Mouse (Mus musculus) hindbrain, embryonic 13.5 days (tissue): ENCODE measurements around the gene Plxna1. TPM values are rescaled to one million over a fixed set of nuclear protein-coding genes. Genes with fewer than 3 reads are reported as not detected.

ENCODE experiments used
- ATAC-seq: fragments of 200-750 bp; cut with Nextera tagmentation; 2 replicates; pipeline ENCODE4 v1.8.0; 2017; ENCODE audit warnings: moderate TSS enrichment; ENCODE audit not compliant: low FRiP score
- H3K27ac ChIP-seq: fragments of 300-500 bp; sonication (generic); 2 replicates; pipeline ENCODE4 v1.5.1; 2015; ENCODE audit warnings: inconsistent platforms, mild to moderate bottlenecking, moderate library complexity
- H3K27me3 ChIP-seq: fragments of 300-500 bp; sonication (generic); 2 replicates; pipeline ENCODE4 v1.6.1; 2015; ENCODE audit warnings: mild to moderate bottlenecking, inconsistent platforms
- H3K36me3 ChIP-seq: fragments of 300-500 bp; sonication (generic); 2 replicates; pipeline ENCODE4 v1.6.1; 2015; ENCODE audit warnings: mild to moderate bottlenecking, inconsistent platforms
- H3K4me1 ChIP-seq: fragments of 300-500 bp; sonication (generic); replicated peaks from 2 replicates; pipeline ENCODE4 v1.6.1; 2015; ENCODE audit warnings: inconsistent platforms
- H3K4me2 ChIP-seq: fragments of 300-500 bp; sonication (generic); 2 replicates; pipeline ENCODE4 v1.6.1; 2015; ENCODE audit warnings: inconsistent platforms, mild to moderate bottlenecking, moderate library complexity
- H3K4me3 ChIP-seq: fragments of 300-500 bp; sonication (generic); 2 replicates; pipeline ENCODE4 v1.5.1; 2015; ENCODE audit warnings: mild to moderate bottlenecking, inconsistent platforms
- H3K9ac ChIP-seq: fragments of 300-500 bp; sonication (generic); 2 replicates; pipeline ENCODE4 v1.6.1; 2015; ENCODE audit warnings: mild to moderate bottlenecking, inconsistent platforms
- H3K9me3 ChIP-seq: fragments of 300-500 bp; sonication (generic); 2 replicates; pipeline ENCODE4 v1.6.1; 2016; ENCODE audit warnings: inconsistent platforms
- WGBS: fragments of 180-500 bp; shearing (Covaris S2); methylation state at CpG from one replicate; pipeline ENCODE4 v1.1.7; 2015; 5-methylcytosine and 5-hydroxymethylcytosine counted together
- polyA plus RNA-seq: library from polyadenylated mRNA; unstranded; fragments of >200 nt; fragmentation: Nextera tagmentation; extraction: Ambion mirVana; gene quantifications from 2 replicates; pipeline ENCODE4 v1.2.1, GENCODE M21; 2015

Gene Plxna1
- polyA plus RNA-seq, 1 experiment from 2014 or later = 44.9 TPM

DNA sequence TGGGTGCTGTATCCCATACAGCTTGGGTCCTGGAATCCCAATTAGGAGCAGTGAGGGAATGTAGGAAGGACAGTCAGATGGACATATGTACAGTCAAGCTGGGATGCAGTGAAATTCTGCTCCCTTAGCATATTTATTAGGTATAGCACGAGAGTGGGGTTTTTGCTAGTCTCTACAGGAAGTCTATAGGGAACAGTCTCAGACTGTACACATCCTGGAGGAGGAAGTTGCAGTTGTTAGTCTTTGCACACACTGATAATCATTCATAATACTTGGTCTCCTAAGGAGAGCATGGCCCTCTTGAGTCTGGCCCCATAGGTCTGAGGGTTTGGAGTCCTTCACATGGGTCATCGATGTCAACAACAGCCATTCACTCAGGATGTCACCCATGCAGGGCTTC is 50.9 kb downstream of the Plxna1 start:
- Histone ChIP-seq H3K9ac (no peak overlapping the region), H3K9me3 (0 out of 2 replicates have a peak, but pooled peaks cover 4% of the 10 kb centered on the region), H3K27me3 (no peaks in the 10 kb centered on the region), H3K27ac (no peak overlapping the region), H3K36me3 (peaks cover 8% of the 10 kb centered on the region), H3K4me2 (no peak overlapping the region), H3K4me1 (peaks cover 20% of the 10 kb centered on the region), H3K4me3 (no peak overlapping the region)
- 79% methylated on average over 2 of the region's 2 CpGs for WGBS
- ATAC-seq = no peak

DNA sequence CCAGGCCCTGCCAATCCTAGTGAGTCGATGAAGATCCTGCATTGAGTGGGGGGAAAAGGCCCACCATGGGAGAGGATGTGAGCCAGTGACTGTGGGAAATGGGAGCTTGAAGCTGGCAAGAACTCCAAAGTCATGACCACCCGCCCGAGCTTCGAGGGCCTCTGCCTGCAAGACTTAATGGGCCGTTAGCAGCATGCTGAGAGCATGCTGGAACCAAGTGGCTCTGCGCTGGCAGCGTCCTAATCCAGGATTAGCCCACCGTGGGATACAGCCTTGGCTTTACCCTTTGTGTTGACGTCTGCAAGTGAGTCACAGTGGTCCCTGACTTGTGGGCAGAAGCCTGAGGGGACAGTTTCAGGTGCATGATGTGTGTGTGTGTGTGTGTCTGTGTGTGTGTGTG is 52.2 kb downstream of the Plxna1 start:
- no peak for ATAC-seq
- Histone ChIP-seq H3K9me3 (0 out of 2 replicates have a peak, but pooled peaks cover 8% of the 10 kb centered on the region), H3K4me1 (peaks cover 20% of the 10 kb centered on the region), H3K4me3 (no peak overlapping the region), H3K9ac (no peak overlapping the region), H3K4me2 (no peak overlapping the region), H3K27me3 (no peaks in the 10 kb centered on the region), H3K36me3 (no peaks in the 10 kb centered on the region), H3K27ac (no peak overlapping the region)
- 49% methylated on average over 9 of the region's 9 CpGs for WGBS

DNA sequence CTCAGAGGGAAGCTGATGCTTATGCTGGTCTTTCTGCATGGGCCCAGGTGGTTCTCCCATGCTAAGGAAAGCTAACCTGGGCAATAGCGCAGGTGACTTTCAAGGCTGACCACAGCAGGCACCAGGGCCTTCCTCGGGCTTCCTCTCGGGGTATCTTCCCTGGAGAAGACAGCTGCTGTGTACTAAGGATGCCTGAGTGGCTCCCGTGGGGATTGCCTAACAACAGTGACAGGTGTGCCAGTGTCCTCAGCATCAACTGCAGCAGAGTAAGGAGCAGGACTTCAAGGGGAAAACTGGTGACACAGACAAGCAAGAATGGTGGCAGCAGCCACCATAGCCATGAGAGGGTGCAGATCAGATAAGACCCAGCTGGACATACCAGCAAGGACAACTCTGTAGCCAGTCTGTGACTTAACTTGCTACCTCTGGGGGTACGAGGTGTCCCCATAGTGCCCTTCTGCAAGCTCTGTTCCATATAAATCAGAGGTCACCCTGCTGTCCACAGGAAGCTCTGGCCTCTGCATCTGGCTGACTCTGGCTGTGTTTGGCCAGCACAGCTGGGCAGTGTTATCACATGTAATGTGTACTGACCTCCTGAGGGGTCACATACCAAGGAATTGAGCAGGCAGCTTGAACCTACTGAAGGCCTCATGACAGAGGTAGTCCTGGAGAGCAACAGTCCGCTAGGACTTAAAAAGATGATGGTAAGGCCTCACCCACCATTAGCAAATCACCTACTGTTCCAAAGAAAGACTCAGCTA is 54.0 kb downstream of the Plxna1 start:
- H3K27ac ChIP-seq = no peak overlapping the region
- H3K9ac ChIP-seq = no peak overlapping the region
- H3K9me3 ChIP-seq = 0 out of 2 replicates have a peak, but pooled peaks cover 8% of the 10 kb centered on the region
- no peak for ATAC-seq
- peaks cover 26% of the 10 kb centered on the region for H3K4me1 ChIP-seq
- no peak overlapping the region for H3K4me2 ChIP-seq
- WGBS = 78% methylated on average over 6 of the region's 6 CpGs
- H3K4me3 ChIP-seq = no peak overlapping the region
- H3K27me3 ChIP-seq = no peaks in the 10 kb centered on the region
- no peaks in the 10 kb centered on the region for H3K36me3 ChIP-seq

DNA sequence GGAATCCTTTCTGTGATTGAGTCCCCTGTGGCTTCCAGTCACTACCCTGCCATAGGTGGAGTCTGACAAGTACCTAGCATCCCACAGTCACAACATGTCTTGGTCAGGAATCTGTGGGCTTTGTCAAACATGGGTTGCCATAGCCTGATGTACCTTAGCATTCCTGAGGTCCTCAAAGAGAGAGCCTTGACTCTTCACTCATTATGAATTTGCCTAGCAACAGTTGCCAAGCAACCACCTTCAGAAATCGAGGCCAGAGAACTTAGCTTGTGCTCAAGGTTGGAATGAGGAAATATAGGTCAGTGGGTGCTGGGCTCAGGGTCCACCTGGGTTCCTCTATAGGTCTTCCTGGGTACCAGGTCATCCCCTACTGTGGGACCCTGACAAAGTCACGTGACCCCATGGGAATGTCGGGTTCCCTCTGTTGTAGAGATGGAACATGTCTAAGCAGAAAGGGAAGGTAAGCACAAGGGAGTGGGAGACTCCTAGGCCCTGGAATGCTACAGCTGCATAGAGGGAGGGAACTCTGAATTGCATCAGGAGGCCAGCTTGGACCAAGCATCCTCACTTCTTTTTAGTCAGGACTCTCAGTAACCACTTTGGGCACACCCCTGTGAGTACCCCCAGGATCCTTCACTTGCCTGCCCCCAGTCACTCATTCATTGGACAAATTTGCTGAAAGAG is 57.9 kb downstream of the Plxna1 start:
- H3K27me3 ChIP-seq = 0 out of 2 replicates have a peak, but pooled peaks cover 2% of the 10 kb centered on the region
- H3K4me3 ChIP-seq = no peak overlapping the region
- no peak overlapping the region for H3K27ac ChIP-seq
- H3K4me2 ChIP-seq = no peak overlapping the region
- no peaks in the 10 kb centered on the region for H3K36me3 ChIP-seq
- 68% methylated on average over 3 of the region's 3 CpGs for WGBS
- no peak overlapping the region for H3K9ac ChIP-seq
- 0 out of 2 replicates have a peak, but pooled peaks cover 8% of the 10 kb centered on the region for H3K9me3 ChIP-seq
- peaks cover 11% of the 10 kb centered on the region for H3K4me1 ChIP-seq
- peak; percentile 37; the same call in 1 of the 2 replicates for ATAC-seq

DNA sequence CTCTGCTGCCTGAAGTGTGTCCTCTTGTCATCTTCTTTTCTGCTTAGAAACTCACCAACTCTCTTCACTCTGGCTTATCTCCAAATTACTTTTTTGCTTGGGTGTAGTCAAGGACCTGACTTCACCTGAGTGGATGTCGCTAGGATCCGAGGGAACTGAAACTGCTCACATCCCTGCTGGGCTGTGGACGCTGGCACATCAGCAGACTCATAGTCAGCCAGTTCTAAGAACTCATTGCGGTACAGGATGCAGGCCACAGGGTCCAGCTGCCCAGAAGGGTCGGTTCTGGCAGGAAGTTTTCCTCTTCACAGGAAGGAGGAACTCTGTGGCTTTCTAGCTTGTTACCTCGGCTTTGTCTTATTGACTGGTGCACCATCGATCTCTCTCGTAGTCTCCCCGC is 62.6 kb downstream of the Plxna1 start:
- Histone ChIP-seq H3K9ac (no peak overlapping the region), H3K27me3 (0 out of 2 replicates have a peak, but pooled peaks cover 2% of the 10 kb centered on the region), H3K4me1 (peaks cover 9% of the 10 kb centered on the region), H3K4me3 (no peak overlapping the region), H3K9me3 (no peaks in the 10 kb centered on the region), H3K4me2 (no peak overlapping the region), H3K36me3 (no peaks in the 10 kb centered on the region), H3K27ac (no peak overlapping the region)
- WGBS = 80% methylated on average over 9 of the region's 9 CpGs
- no peak for ATAC-seq

DNA sequence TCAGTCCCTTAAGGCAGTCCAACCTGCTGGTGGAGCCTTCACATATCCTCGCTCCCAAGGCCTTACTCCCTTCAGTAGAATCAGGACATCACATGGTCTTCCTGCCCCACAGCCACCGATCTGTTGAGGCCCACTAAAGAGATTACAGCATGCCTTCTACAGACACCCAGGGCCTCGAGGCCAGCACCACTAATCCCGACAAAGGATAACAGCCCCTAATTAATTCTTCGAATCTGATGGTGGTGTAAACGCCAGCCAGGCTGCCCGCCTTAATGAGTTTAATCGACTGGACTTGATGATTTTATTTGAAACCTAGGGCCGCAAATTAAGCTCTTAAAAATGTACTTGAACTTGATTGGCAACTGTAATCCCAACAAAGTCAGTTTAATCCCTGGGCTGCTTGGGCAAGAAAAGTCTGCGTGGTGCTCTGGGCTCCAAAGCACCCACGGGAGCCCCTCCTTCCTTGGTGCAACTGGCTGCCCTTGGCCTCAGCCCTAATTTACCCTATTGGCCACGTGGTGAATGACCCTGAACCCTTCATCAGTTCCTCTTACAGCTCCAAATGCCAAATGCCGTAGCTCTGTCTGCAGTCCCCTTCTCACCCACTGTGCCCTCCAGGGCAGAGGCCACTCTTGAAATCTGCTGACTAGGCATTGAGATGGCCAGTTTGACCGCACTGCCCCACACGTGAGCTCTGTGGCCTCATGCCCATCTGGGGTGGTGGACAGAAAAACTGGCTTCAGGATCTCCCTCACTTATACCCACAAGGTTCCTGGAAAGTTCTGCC is 65.3 kb downstream of the Plxna1 start:
- no peak overlapping the region for H3K9ac ChIP-seq
- H3K27ac ChIP-seq = no peak overlapping the region
- 0 out of 2 replicates have a peak, but pooled peaks cover under 1% of the 10 kb centered on the region for H3K4me1 ChIP-seq
- H3K4me2 ChIP-seq = no peak overlapping the region
- WGBS = 65% methylated on average over 15 of the region's 15 CpGs
- 0 out of 2 replicates have a peak, but pooled peaks cover 2% of the 10 kb centered on the region for H3K27me3 ChIP-seq
- no peaks in the 10 kb centered on the region for H3K9me3 ChIP-seq
- no peak overlapping the region for H3K4me3 ChIP-seq
- ATAC-seq = no peak
- H3K36me3 ChIP-seq = no peaks in the 10 kb centered on the region

DNA sequence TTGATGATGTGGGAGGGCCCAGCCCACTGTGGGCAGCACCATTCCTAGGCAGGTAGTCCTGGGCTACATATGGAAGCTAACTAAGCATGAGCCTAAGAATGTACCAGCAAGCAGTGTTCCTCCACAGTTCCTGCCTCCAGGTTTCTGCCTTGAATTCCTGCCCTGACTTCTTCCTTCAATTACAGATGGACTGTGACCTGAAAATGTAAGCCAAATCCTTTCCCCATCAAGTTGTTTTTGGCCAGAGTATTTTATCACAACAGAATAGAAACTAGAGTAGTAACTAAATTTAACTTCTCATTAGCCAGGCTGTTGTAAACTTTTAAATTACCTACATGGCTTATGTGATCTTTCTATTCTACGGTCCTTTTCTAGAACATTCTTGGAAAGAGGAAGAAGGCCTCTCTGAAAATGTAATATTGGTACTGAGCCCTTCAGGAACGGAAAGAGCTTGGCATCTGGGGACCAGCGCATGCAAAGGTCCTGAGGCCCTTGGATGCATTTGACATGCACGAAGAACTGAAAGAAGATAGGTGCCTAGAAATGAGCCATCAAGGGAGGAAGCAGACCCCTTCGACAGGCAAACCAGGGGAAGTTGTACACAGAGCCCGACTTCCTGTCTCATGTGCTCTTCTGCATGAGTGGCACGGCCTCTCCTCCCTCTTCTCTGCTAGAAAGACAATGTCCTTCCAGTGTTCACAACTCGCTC is 66.3 kb downstream of the Plxna1 start:
- no peak overlapping the region for H3K4me2 ChIP-seq
- no peak overlapping the region for H3K9ac ChIP-seq
- 92% methylated on average over 8 of the region's 8 CpGs for WGBS
- H3K27ac ChIP-seq = no peak overlapping the region
- ATAC-seq = no peak
- H3K4me3 ChIP-seq = no peak overlapping the region
- H3K36me3 ChIP-seq = no peaks in the 10 kb centered on the region
- no peaks in the 10 kb centered on the region for H3K9me3 ChIP-seq
- peaks cover 10% of the 10 kb centered on the region for H3K4me1 ChIP-seq
- 0 out of 2 replicates have a peak, but pooled peaks cover 2% of the 10 kb centered on the region for H3K27me3 ChIP-seq

DNA sequence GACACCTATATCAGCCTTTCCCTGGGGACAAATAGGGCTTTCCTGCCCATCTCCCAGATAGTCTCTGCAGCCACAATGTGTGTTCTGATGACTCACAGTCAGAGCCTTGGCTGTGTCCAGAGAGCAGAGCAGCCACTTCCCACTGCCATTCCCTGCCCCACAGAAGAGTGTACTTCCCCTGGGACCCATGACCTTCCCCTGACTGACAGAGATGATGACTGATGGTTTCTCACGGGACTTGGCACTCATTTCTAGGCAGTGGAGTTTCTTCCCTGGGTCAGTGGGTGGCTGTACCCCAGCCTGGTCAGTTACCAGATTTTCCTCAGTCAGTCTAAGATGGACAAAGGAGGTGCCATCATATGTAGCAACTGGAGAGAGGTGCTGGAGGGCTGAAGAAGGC is 67.8 kb downstream of the Plxna1 start:
- Histone ChIP-seq H3K4me1 (peaks cover 13% of the 10 kb centered on the region), H3K9me3 (no peaks in the 10 kb centered on the region), H3K4me2 (no peak overlapping the region), H3K4me3 (no peak overlapping the region), H3K36me3 (no peaks in the 10 kb centered on the region), H3K9ac (no peak overlapping the region), H3K27me3 (no peaks in the 10 kb centered on the region), H3K27ac (no peak overlapping the region)
- no peak for ATAC-seq
- 52% methylated on average over 1 of the region's 1 CpGs for WGBS

DNA sequence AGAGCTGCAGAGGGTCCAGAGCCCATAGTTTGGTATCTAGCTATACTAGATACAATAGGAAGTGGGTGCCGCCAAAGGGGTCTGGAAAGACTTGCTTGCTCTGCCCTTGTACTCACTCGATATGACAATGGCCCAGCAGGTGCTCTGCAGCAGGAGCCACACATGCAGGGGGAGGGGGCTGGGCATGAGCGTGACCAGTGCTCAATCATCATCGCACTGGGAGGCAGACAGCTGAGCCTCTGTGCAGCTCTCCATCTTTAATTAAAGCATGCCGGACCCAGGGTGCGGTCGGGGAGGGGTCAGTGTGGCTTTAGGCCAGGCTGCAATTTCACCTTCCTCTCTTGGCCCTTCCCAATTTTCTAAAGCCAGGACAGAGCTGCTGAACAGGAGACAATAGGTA is 70.9 kb downstream of the Plxna1 start:
- Histone ChIP-seq H3K9ac (peak overlapping the region; percentile 36; the same call in 1 of the 2 replicates), H3K27me3 (no peaks in the 10 kb centered on the region), H3K9me3 (no peaks in the 10 kb centered on the region), H3K4me3 (no peak overlapping the region), H3K4me1 (peaks cover 28% of the 10 kb centered on the region), H3K36me3 (no peaks in the 10 kb centered on the region), H3K4me2 (no peak overlapping the region), H3K27ac (0 out of 2 replicates have a peak overlapping the region, but pooled peaks have one; percentile 23)
- ATAC-seq = peak; percentile 33
- WGBS = 6% methylated on average over 7 of the region's 7 CpGs

DNA sequence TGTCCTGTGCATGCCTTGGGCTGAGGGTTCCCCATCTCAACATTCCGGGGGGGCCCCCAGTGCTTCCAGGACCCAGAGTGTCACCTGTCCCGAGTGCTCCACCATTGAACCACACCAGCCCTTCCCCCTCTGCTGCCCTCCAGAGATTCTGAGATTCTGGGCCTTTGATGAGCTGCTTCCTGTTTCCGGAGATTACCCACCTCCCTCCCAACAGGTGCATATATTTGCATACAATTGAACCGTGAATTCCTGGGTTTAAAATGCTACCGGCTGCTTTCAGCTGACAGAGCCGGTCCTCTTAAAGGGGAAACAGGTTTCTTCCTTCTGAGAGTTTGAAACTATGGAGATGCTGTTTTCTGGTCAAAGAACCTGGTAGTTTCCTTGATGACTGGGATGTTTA is 74.3 kb downstream of the Plxna1 start:
- Histone ChIP-seq H3K27ac (no peak overlapping the region), H3K36me3 (no peaks in the 10 kb centered on the region), H3K4me2 (no peak overlapping the region), H3K4me1 (peaks cover 32% of the 10 kb centered on the region), H3K4me3 (no peak overlapping the region), H3K9ac (no peak overlapping the region), H3K27me3 (no peaks in the 10 kb centered on the region), H3K9me3 (no peaks in the 10 kb centered on the region)
- no peak for ATAC-seq
- WGBS = 35% methylated on average over 6 of the region's 6 CpGs

DNA sequence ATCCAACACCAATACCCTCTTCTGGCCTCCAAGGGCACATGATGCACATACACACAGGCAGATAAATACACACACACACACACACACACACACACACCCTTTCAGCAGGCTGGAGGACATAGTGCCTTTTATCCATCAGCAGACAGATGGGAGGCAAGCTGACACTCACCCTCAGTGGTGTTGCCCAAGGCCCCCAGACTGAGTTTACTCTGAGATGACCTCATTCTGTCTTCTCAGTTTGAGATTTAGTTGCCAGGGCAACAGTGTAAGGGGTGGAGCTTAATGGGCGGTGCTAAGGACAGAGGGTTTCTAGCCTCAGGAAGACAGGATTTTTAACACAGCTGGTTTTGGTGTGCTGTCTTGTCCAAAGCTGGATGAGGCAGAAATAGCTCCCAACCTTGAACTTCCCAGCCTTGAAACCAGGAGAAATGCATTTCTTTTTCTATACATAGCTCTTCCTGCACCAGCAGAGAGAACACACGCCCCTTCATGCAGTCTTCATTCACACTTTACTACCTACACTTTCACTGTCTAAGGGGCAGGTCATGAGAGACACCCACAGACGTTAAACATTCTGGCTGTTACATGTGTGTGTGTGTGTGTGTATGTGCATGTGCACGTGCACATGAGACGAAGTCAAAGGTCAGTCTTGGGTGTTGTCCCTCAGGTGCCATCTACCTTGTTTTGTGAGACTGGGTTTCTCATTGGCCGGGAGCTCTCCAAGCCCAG is 75.6 kb downstream of the Plxna1 start:
- Histone ChIP-seq H3K36me3 (no peaks in the 10 kb centered on the region), H3K4me1 (peaks cover 36% of the 10 kb centered on the region), H3K4me2 (no peak overlapping the region), H3K9ac (no peak overlapping the region), H3K27me3 (peaks cover 3% of the 10 kb centered on the region; the same call in 1 of the 2 replicates), H3K9me3 (no peaks in the 10 kb centered on the region), H3K27ac (no peak overlapping the region), H3K4me3 (no peak overlapping the region)
- peak; percentile 26; the same call in 1 of the 2 replicates for ATAC-seq
- 56% methylated on average over 6 of the region's 6 CpGs for WGBS
